Mouse (Mus musculus) liver, postnatal 0 days (tissue): ENCODE measurements around the gene Thrsp.

Experiments
- CTCF ChIP-seq: sonication (generic); IDR thresholded peaks from 2 replicates; pipeline ENCODE4 v1.5.1; 2016; ENCODE audit warnings: antibody characterized with exemption, low read depth
- EP300 ChIP-seq: IDR thresholded peaks from 2 replicates; pipeline ENCODE4 v1.6.1; 2016; ENCODE audit warnings: antibody characterized with exemption, low read depth, mild to moderate bottlenecking

- TF ChIP-seq CTCF (peak; percentile 21; the same call in 1 of the 2 replicates), EP300 (no peak)
These were observed 10.4 kb upstream of the Thrsp start for GRCm38 (mm10) chr7:97427778-97428420.
